Comparison of ENCODE assay signal across 17 mouse cellular contexts in the genomic region with DNA sequence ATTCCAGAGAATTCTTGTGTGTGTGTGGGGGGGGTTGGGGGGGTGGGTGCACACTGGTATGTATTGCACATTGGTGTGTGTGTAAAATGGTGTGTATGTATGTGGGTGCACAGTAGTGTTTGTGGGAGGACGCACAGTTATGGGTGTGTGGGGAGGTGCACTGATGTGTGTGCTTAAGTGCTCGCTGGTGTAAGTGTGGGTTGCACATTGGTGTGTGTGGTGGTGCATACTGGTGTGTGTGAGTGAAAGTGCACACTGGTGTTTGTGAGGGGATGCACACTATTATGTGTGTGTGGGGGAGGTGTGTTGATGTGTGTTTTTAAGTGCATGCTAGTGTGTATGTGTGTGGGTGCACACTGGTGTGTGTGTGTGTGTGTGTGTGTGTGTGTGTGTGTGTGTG. TPM values are rescaled to one million over a fixed set of nuclear protein-coding genes. Genes with fewer than 3 reads are reported as not detected.
DNase-seq lines count a peak whose midpoint lies in the region; ATAC-seq lines count a peak whose summit lies in the region.
"Had no signal": no experiment of that assay in that cellular context is flagged by ENCODE, and none has a peak within 500 bp of the region (broad histone marks: within the 10 kb centered on the region; RNA-seq: fewer than 3 reads in every experiment).

No protein-coding gene starts in this region.

- no peaks in the 10 kb centered on the region for H3K4me1 ChIP-seq in forebrain, embryonic 13.5 days
- H3K4me1 ChIP-seq in forebrain, embryonic 14.5 days (ENCODE audit: control insufficient read depth, insufficient read depth, low read length), result no peaks in the 10 kb centered on the region
- no peaks in the 10 kb centered on the region for H3K4me1 ChIP-seq in kidney, embryonic 16.5 days (ENCODE audit: insufficient read depth, low read length)
- no peaks in the 10 kb centered on the region for H3K4me1 ChIP-seq in midbrain, embryonic 13.5 days (replicated peaks)
- H3K4me1 ChIP-seq in midbrain, embryonic 10.5 days, result no peaks in the 10 kb centered on the region
- H3K4me1 ChIP-seq: forebrain, embryonic 10.5 days; heart, embryonic 10.5 days; liver, embryonic 13.5 days; lung, embryonic 15.5 days had no signal

- H3K9ac ChIP-seq in forebrain, embryonic 13.5 days, result no peak overlapping the region
- H3K9ac ChIP-seq in forebrain, embryonic 14.5 days (ENCODE audit: low read length), result no peak overlapping the region
- no peak overlapping the region for H3K9ac ChIP-seq in kidney, embryonic 16.5 days (replicated peaks; ENCODE audit: low read length)
- H3K9ac ChIP-seq in midbrain, embryonic 13.5 days (replicated peaks), result no peak overlapping the region
- H3K9ac ChIP-seq: hindbrain, embryonic 14.5 days; liver, embryonic 13.5 days; lung, embryonic 15.5 days had no signal

- no peaks in the 10 kb centered on the region for H3K9me3 ChIP-seq in forebrain, embryonic 13.5 days (replicated peaks)
- H3K9me3 ChIP-seq in forebrain, embryonic 14.5 days (replicated peaks; ENCODE audit: control insufficient read depth, low read length), result no peaks in the 10 kb centered on the region
- H3K9me3 ChIP-seq in kidney, embryonic 16.5 days (ENCODE audit: low read length), result peaks cover 4% of the 10 kb centered on the region; the same call in 1 of the 2 replicates
- H3K9me3 ChIP-seq in midbrain, embryonic 13.5 days, result no peaks in the 10 kb centered on the region
- H3K9me3 ChIP-seq in midbrain, embryonic 10.5 days (replicated peaks), result no peaks in the 10 kb centered on the region
- H3K9me3 ChIP-seq: heart, embryonic 10.5 days; liver, embryonic 13.5 days; lung, embryonic 15.5 days had no signal

- H3K27ac ChIP-seq in forebrain, embryonic 13.5 days, result no peak overlapping the region
- H3K27ac ChIP-seq in forebrain, embryonic 14.5 days (ENCODE audit: low read depth, low read length), result no peak overlapping the region
- H3K27ac ChIP-seq in kidney, embryonic 16.5 days (ENCODE audit: low read length), result no peak overlapping the region
- H3K27ac ChIP-seq in midbrain, embryonic 13.5 days, result no peak overlapping the region
- H3K27ac ChIP-seq in midbrain, embryonic 10.5 days (replicated peaks), result no peak overlapping the region
- H3K27ac ChIP-seq: forebrain, embryonic 10.5 days; gastrocnemius, adult 2 months; heart, embryonic 10.5 days; hindbrain, embryonic 14.5 days; liver, embryonic 13.5 days; lung, embryonic 15.5 days had no signal

- H3K27me3 ChIP-seq in forebrain, embryonic 13.5 days, result no peaks in the 10 kb centered on the region
- no peaks in the 10 kb centered on the region for H3K27me3 ChIP-seq in forebrain, embryonic 14.5 days (replicated peaks; ENCODE audit: control insufficient read depth, insufficient read depth, low read length)
- 0 out of 2 replicates have a peak, but pooled peaks cover 3% of the 10 kb centered on the region for H3K27me3 ChIP-seq in kidney, embryonic 16.5 days (ENCODE audit: insufficient read depth, low read length)
- H3K27me3 ChIP-seq in midbrain, embryonic 13.5 days, result peaks cover 5% of the 10 kb centered on the region; the same call in 1 of the 2 replicates
- H3K27me3 ChIP-seq in midbrain, embryonic 10.5 days (ENCODE audit: low read depth, poor library complexity, severe bottlenecking), result 0 out of 2 replicates have a peak, but pooled peaks cover 4% of the 10 kb centered on the region
- H3K27me3 ChIP-seq in splenic B cell, adult 2 months (ENCODE audit: control insufficient read depth, insufficient read depth, low read length, poor library complexity, severe bottlenecking), result no peaks in the 10 kb centered on the region
- H3K27me3 ChIP-seq: liver, embryonic 13.5 days; lung, embryonic 15.5 days had no signal

- ATAC-seq in forebrain, embryonic 13.5 days, result 0 out of 2 replicates have a peak, but pooled peaks have one; percentile 50
- no peak for ATAC-seq in forebrain, embryonic 14.5 days
- peak; percentile 65; the same call in 1 of the 2 replicates for ATAC-seq in kidney, embryonic 16.5 days (ENCODE audit: low FRiP score, low TSS enrichment)
- ATAC-seq in midbrain, embryonic 13.5 days, result peak; percentile 70

- DNase-seq in forebrain, embryonic 14.5 days (ENCODE audit: low spot score), result no peak
- no peak for DNase-seq in kidney, postnatal 25 days
- DNase-seq in midbrain, embryonic 10.5 days (ENCODE audit: low spot score), result no peak
- peak; percentile 14 for DNase-seq in splenic B cell, adult 2 months (ENCODE audit: low read depth, low spot score)
- DNase-seq: liver, embryonic 13.5 days had no signal

- H3K4me3 ChIP-seq in forebrain, embryonic 13.5 days, result no peak overlapping the region
- H3K4me3 ChIP-seq in forebrain, embryonic 14.5 days (ENCODE audit: low read depth, low read length), result no peak overlapping the region
- no peak overlapping the region for H3K4me3 ChIP-seq in kidney, embryonic 16.5 days (ENCODE audit: low read length)
- H3K4me3 ChIP-seq in midbrain, embryonic 13.5 days (replicated peaks), result no peak overlapping the region
- H3K4me3 ChIP-seq in midbrain, embryonic 10.5 days, result no peak overlapping the region
- H3K4me3 ChIP-seq: forebrain, embryonic 10.5 days; gastrocnemius, adult 2 months; heart, embryonic 10.5 days; liver, embryonic 13.5 days; lung, embryonic 15.5 days had no signal

- no peaks in the 10 kb centered on the region for H3K36me3 ChIP-seq in forebrain, embryonic 13.5 days (ENCODE audit: poor library complexity, severe bottlenecking)
- no peaks in the 10 kb centered on the region for H3K36me3 ChIP-seq in forebrain, embryonic 14.5 days (ENCODE audit: control insufficient read depth, insufficient read depth, low read length)
- H3K36me3 ChIP-seq in kidney, embryonic 16.5 days (ENCODE audit: insufficient read depth, low read length), result no peaks in the 10 kb centered on the region
- no peaks in the 10 kb centered on the region for H3K36me3 ChIP-seq in midbrain, embryonic 13.5 days
- no peaks in the 10 kb centered on the region for H3K36me3 ChIP-seq in midbrain, embryonic 10.5 days
- H3K36me3 ChIP-seq in splenic B cell, adult 2 months (ENCODE audit: control insufficient read depth, insufficient read depth, low read length, poor library complexity, severe bottlenecking), result no peaks in the 10 kb centered on the region
- H3K36me3 ChIP-seq: forebrain, embryonic 10.5 days; heart, embryonic 10.5 days; liver, embryonic 13.5 days; lung, embryonic 15.5 days had no signal

- 86% methylated on average over 2 of the region's 2 CpGs for WGBS in forebrain, embryonic 13.5 days
- 81% methylated on average over 2 of the region's 2 CpGs for WGBS in forebrain, embryonic 14.5 days
- 90% methylated on average over 2 of the region's 2 CpGs for WGBS in kidney, embryonic 16.5 days
- WGBS in midbrain, embryonic 13.5 days, result 85% methylated on average over 2 of the region's 2 CpGs
- WGBS in midbrain, embryonic 10.5 days, result 81% methylated on average over 2 of the region's 2 CpGs

- H3K4me2 ChIP-seq in forebrain, embryonic 13.5 days, result no peak overlapping the region
- H3K4me2 ChIP-seq in forebrain, embryonic 14.5 days (ENCODE audit: low read length), result no peak overlapping the region
- H3K4me2 ChIP-seq in kidney, embryonic 16.5 days (replicated peaks; ENCODE audit: low read depth, low read length), result no peak overlapping the region
- no peak overlapping the region for H3K4me2 ChIP-seq in midbrain, embryonic 13.5 days (replicated peaks)
- H3K4me2 ChIP-seq: hindbrain, embryonic 14.5 days; liver, embryonic 13.5 days; lung, embryonic 15.5 days had no signal

RNA-seq across cellular contexts. Expression of gene 4921504E06Rik, which starts 24.3 kb away (rescaled TPM):
- not detected in 2 replicates for polyA plus RNA-seq in forebrain, embryonic 13.5 days (2015; fragmentation: Nextera tagmentation; extraction: Ambion mirVana)
- polyA plus RNA-seq in forebrain, embryonic 14.5 days (2014; fragmentation: Nextera tagmentation; extraction: Ambion mirVana), result not detected in 2 replicates
- polyA plus RNA-seq in kidney, embryonic 16.5 days (2015; fragmentation: Nextera tagmentation; extraction: Ambion mirVana), result not detected in 2 replicates
- polyA plus RNA-seq in midbrain, embryonic 13.5 days (2015; fragmentation: Nextera tagmentation; extraction: Ambion mirVana), result 0.13 TPM in 1 of 2 replicates, not detected in the other
- not detected in 2 replicates for polyA plus RNA-seq in midbrain, embryonic 10.5 days (2016; fragmentation: Nextera tagmentation; extraction: Ambion mirVana)
- polyA plus RNA-seq: adrenal gland, adult 2 months; forebrain, embryonic 10.5 days; heart, embryonic 10.5 days; heart, postnatal 0 days; hindbrain, embryonic 14.5 days; intestine, embryonic 14.5 days; limb, embryonic 14.5 days; liver, embryonic 13.5 days; lung, embryonic 15.5 days had no signal
